Mouse (Mus musculus): Measurements from ENCODE around the gene Tfb2m. TPM values are rescaled to one million over a fixed set of nuclear protein-coding genes. Genes with fewer than 3 reads are reported as not detected.
"Not testable (repeated sequence)": the region's sequence is repeated elsewhere in the genome, so short reads cannot be mapped to it uniquely, and the experiment has no call there.

Tfb2m gene
- 25.0 and 31.9 TPM in 2 replicates for polyA plus RNA-seq (2014; fragmentation: Nextera tagmentation; extraction: Ambion mirVana)

- Histone ChIP-seq H3K4me1 (replicated peaks; ENCODE audit: control insufficient read depth, insufficient read depth, low read length) (peaks cover 19% of the 10 kb centered on the region), H3K4me2 (peak within 1 kb of the TSS; percentile 70), H3K4me3 (ENCODE audit: low read depth, low read length) (peak within 1 kb of the TSS; percentile 61), H3K27ac (ENCODE audit: low read depth, low read length) (peak within 1 kb of the TSS; percentile 84; the same call in 1 of the 2 replicates), H3K9ac (ENCODE audit: low read depth, low read length) (peak within 1 kb of the TSS; percentile 75)
- peak; percentile 99 for ATAC-seq (replicated peaks; ENCODE audit: low FRiP score)
- under 1% methylated on average over 69 of the region's 69 CpGs for WGBS
- H3K9me3 ChIP-seq (ENCODE audit: control insufficient read depth, low read length); H3K36me3 ChIP-seq (ENCODE audit: control insufficient read depth, insufficient read depth, low read length); H3K27me3 ChIP-seq (replicated peaks; ENCODE audit: control insufficient read depth, insufficient read depth, low read length): not testable (repeated sequence)
- peak; percentile 99 for DNase-seq (ENCODE audit: low spot score)
These were observed at the start of gene Tfb2m, which contains the start of gene Cnst for GRCm38 (mm10) chr1:179545768-179546550. Tfb2m (minus strand) TSS chr1:179546267. Cnst (plus strand) TSS chr1:179546370.

DNA sequence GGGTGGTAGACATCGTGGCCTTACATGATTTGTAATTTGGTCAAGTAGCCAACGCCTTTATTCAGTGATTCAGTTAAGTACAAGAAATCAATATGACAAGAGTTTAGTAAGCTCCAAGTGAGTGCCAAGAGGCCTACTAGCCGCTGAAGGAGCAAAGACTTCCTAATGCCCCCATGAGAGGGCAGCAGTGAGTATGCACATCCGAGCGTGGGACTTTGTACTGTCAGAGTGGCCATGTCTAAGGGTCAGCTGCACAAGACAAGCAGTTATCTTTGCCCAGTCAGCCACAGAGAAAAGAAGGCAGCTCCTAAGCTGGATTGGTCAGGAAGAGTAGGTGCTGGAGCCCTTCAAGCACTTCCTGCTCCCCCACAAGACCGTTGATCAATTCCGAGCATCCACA is 46.9 kb upstream of the Tfb2m start:
- Histone ChIP-seq H3K4me3 (ENCODE audit: low read depth, low read length) (no peak overlapping the region), H3K9ac (ENCODE audit: low read depth, low read length) (no peak overlapping the region), H3K27ac (ENCODE audit: low read depth, low read length) (no peak overlapping the region), H3K4me1 (replicated peaks; ENCODE audit: control insufficient read depth, insufficient read depth, low read length) (no peaks in the 10 kb centered on the region), H3K4me2 (no peak overlapping the region), H3K9me3 (ENCODE audit: control insufficient read depth, low read length) (no peaks in the 10 kb centered on the region), H3K36me3 (ENCODE audit: control insufficient read depth, insufficient read depth, low read length) (0 out of 2 replicates have a peak, but pooled peaks cover 2% of the 10 kb centered on the region), H3K27me3 (replicated peaks; ENCODE audit: control insufficient read depth, insufficient read depth, low read length) (no peaks in the 10 kb centered on the region)
- ATAC-seq (replicated peaks; ENCODE audit: low FRiP score) (no peak), DNase-seq (ENCODE audit: low spot score) (no peak)
- 72% methylated on average over 7 of the region's 7 CpGs for WGBS

- H3K27me3 ChIP-seq (replicated peaks; ENCODE audit: control insufficient read depth, insufficient read depth, low read length) = no peaks in the 10 kb centered on the region
These were observed 46.1 kb upstream of the Tfb2m start for GRCm38 (mm10) chr1:179592143-179592542.

DNA sequence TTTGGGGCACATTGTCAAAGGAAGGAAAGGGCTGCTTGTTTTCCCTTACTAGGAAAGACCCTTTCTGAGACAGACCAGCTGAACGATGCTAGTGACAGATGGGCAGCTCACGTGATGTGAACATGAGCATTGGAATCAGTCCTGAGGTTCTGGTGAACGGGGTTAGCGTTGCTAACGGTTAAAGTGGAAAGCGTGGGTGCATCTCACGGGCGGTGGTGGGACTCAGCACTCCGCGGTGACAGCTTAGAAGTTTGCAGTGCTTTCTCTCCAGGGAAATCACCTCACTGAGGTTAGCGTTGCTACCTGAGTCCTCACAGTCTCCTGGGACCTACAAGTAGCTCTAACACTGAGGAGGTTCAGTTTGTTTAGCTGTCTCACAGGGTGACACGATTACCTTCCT is 45.6 kb upstream of the Tfb2m start:
- 0 out of 2 replicates have a peak, but pooled peaks cover 2% of the 10 kb centered on the region for H3K36me3 ChIP-seq (ENCODE audit: control insufficient read depth, insufficient read depth, low read length)
- H3K4me3 ChIP-seq (ENCODE audit: low read depth, low read length) = no peak overlapping the region
- no peaks in the 10 kb centered on the region for H3K9me3 ChIP-seq (ENCODE audit: control insufficient read depth, low read length)
- ATAC-seq (replicated peaks; ENCODE audit: low FRiP score) (no peak), DNase-seq (ENCODE audit: low spot score) (no peak)
- peaks cover 1% of the 10 kb centered on the region for H3K4me1 ChIP-seq (replicated peaks; ENCODE audit: control insufficient read depth, insufficient read depth, low read length)
- H3K9ac ChIP-seq (ENCODE audit: low read depth, low read length) = no peak overlapping the region
- 87% methylated on average over 12 of the region's 12 CpGs for WGBS
- no peak overlapping the region for H3K27ac ChIP-seq (ENCODE audit: low read depth, low read length)
- no peaks in the 10 kb centered on the region for H3K27me3 ChIP-seq (replicated peaks; ENCODE audit: control insufficient read depth, insufficient read depth, low read length)
- H3K4me2 ChIP-seq = no peak overlapping the region

More at GRCm38 (mm10) chr1:179592143-179592542, 46.1 kb upstream of the Tfb2m start:
- no peaks in the 10 kb centered on the region for H3K4me1 ChIP-seq (replicated peaks; ENCODE audit: control insufficient read depth, insufficient read depth, low read length)
- H3K27ac ChIP-seq (ENCODE audit: low read depth, low read length) = no peak overlapping the region
- DNase-seq (ENCODE audit: low spot score) (no peak), ATAC-seq (replicated peaks; ENCODE audit: low FRiP score) (no peak)
- H3K36me3 ChIP-seq (ENCODE audit: control insufficient read depth, insufficient read depth, low read length) = 0 out of 2 replicates have a peak, but pooled peaks cover 2% of the 10 kb centered on the region
- 88% methylated on average over 2 of the region's 2 CpGs for WGBS
- H3K4me3 ChIP-seq (ENCODE audit: low read depth, low read length) = no peak overlapping the region
- no peak overlapping the region for H3K4me2 ChIP-seq
- H3K9ac ChIP-seq (ENCODE audit: low read depth, low read length) = no peak overlapping the region
- no peaks in the 10 kb centered on the region for H3K9me3 ChIP-seq (ENCODE audit: control insufficient read depth, low read length)

GRCm38 (mm10) chr1:179588230-179588629 is 42.2 kb upstream of the Tfb2m start:
- H3K27ac ChIP-seq (ENCODE audit: low read depth, low read length) = no peak overlapping the region
- H3K4me2 ChIP-seq = no peak overlapping the region
- peaks cover 13% of the 10 kb centered on the region for H3K4me1 ChIP-seq (replicated peaks; ENCODE audit: control insufficient read depth, insufficient read depth, low read length)
- H3K9ac ChIP-seq (ENCODE audit: low read depth, low read length) = no peak overlapping the region
- no peaks in the 10 kb centered on the region for H3K27me3 ChIP-seq (replicated peaks; ENCODE audit: control insufficient read depth, insufficient read depth, low read length)
- 0 out of 2 replicates have a peak, but pooled peaks cover 2% of the 10 kb centered on the region for H3K36me3 ChIP-seq (ENCODE audit: control insufficient read depth, insufficient read depth, low read length)
- 86% methylated on average over 4 of the region's 4 CpGs for WGBS
- DNase-seq (ENCODE audit: low spot score) (no peak), ATAC-seq (replicated peaks; ENCODE audit: low FRiP score) (no peak)
- H3K9me3 ChIP-seq (ENCODE audit: control insufficient read depth, low read length) = no peaks in the 10 kb centered on the region
- H3K4me3 ChIP-seq (ENCODE audit: low read depth, low read length) = no peak overlapping the region

GRCm38 (mm10) chr1:179586430-179587095 is 40.5 kb upstream of the Tfb2m start:
- Histone ChIP-seq H3K27me3 (replicated peaks; ENCODE audit: control insufficient read depth, insufficient read depth, low read length) (no peaks in the 10 kb centered on the region), H3K9ac (ENCODE audit: low read depth, low read length) (no peak overlapping the region), H3K4me2 (no peak overlapping the region), H3K36me3 (ENCODE audit: control insufficient read depth, insufficient read depth, low read length) (no peaks in the 10 kb centered on the region), H3K4me1 (replicated peaks; ENCODE audit: control insufficient read depth, insufficient read depth, low read length) (peaks cover 22% of the 10 kb centered on the region), H3K4me3 (ENCODE audit: low read depth, low read length) (no peak overlapping the region), H3K9me3 (ENCODE audit: control insufficient read depth, low read length) (no peaks in the 10 kb centered on the region), H3K27ac (ENCODE audit: low read depth, low read length) (no peak overlapping the region)
- 71% methylated on average over 3 of the region's 3 CpGs for WGBS
- ATAC-seq (replicated peaks; ENCODE audit: low FRiP score) (no peak), DNase-seq (ENCODE audit: low spot score) (no peak)

- H3K9ac ChIP-seq (ENCODE audit: low read depth, low read length) = no peak overlapping the region
- peaks cover 29% of the 10 kb centered on the region for H3K4me1 ChIP-seq (replicated peaks; ENCODE audit: control insufficient read depth, insufficient read depth, low read length)
- H3K36me3 ChIP-seq (ENCODE audit: control insufficient read depth, insufficient read depth, low read length) = no peaks in the 10 kb centered on the region
- H3K27me3 ChIP-seq (replicated peaks; ENCODE audit: control insufficient read depth, insufficient read depth, low read length) = no peaks in the 10 kb centered on the region
- no peak overlapping the region for H3K4me2 ChIP-seq
- no peak for ATAC-seq (replicated peaks; ENCODE audit: low FRiP score)
- DNase-seq (ENCODE audit: low spot score) = no peak
- H3K9me3 ChIP-seq (ENCODE audit: control insufficient read depth, low read length) = no peaks in the 10 kb centered on the region
- 93% methylated on average over 9 of the region's 9 CpGs for WGBS
- no peak overlapping the region for H3K4me3 ChIP-seq (ENCODE audit: low read depth, low read length)
- no peak overlapping the region for H3K27ac ChIP-seq (ENCODE audit: low read depth, low read length)
These were observed 39.6 kb upstream of the Tfb2m start for GRCm38 (mm10) chr1:179585646-179586045.

- no peak overlapping the region for H3K9ac ChIP-seq (ENCODE audit: low read depth, low read length)
- no peaks in the 10 kb centered on the region for H3K27me3 ChIP-seq (replicated peaks; ENCODE audit: control insufficient read depth, insufficient read depth, low read length)
- ATAC-seq (replicated peaks; ENCODE audit: low FRiP score) (no peak), DNase-seq (ENCODE audit: low spot score) (no peak)
- WGBS = 86% methylated on average over 4 of the region's 4 CpGs
- H3K9me3 ChIP-seq (ENCODE audit: control insufficient read depth, low read length) = no peaks in the 10 kb centered on the region
- H3K4me3 ChIP-seq (ENCODE audit: low read depth, low read length) = no peak overlapping the region
- no peak overlapping the region for H3K27ac ChIP-seq (ENCODE audit: low read depth, low read length)
- H3K4me1 ChIP-seq (replicated peaks; ENCODE audit: control insufficient read depth, insufficient read depth, low read length) = peaks cover 42% of the 10 kb centered on the region
- H3K4me2 ChIP-seq = no peak overlapping the region
- peaks cover 3% of the 10 kb centered on the region for H3K36me3 ChIP-seq (ENCODE audit: control insufficient read depth, insufficient read depth, low read length)
These were observed 38.2 kb upstream of the Tfb2m start for GRCm38 (mm10) chr1:179584220-179584619.

Data from liver, embryonic 11.5 days (tissue).